Mouse (Mus musculus) lung, postnatal 0 days (tissue): ENCODE measurements at regions not wholly inside any gene's neighbourhood (a gene's known extent, or its start where the extent isn't known, plus 50 kb on each side); places are given as distances from the start of the nearest gene placed in this dataset.

Experiments
- ATAC-seq: fragments of 200-750 bp; cut with Nextera tagmentation; 2 replicates; pipeline ENCODE4 v1.8.0; 2017; ENCODE audit warnings: moderate library complexity
- DNase-seq: peaks from one replicate; pipeline ENCODE4 v3.0.0-alpha.2; 2016; ENCODE audit warnings: low spot score
- H3K27ac ChIP-seq: fragments of 300-500 bp; sonication (generic); 2 replicates; pipeline ENCODE4 v1.5.1; 2014; ENCODE audit warnings: antibody characterized with exemption, mild to moderate bottlenecking, low read length, mixed read lengths
- H3K27me3 ChIP-seq: fragments of 300-500 bp; sonication (generic); replicated peaks from 2 replicates; pipeline ENCODE4 v1.6.1; 2014; ENCODE audit warnings: low read length, mixed read lengths; ENCODE audit not compliant: insufficient read depth
- H3K36me3 ChIP-seq: fragments of 300-500 bp; sonication (generic); 2 replicates; pipeline ENCODE4 v1.6.1; 2014; ENCODE audit warnings: low read length, mixed read lengths; ENCODE audit not compliant: insufficient read depth
- H3K4me1 ChIP-seq: fragments of 300-500 bp; sonication (generic); 2 replicates; pipeline ENCODE4 v1.6.1; 2014; ENCODE audit warnings: antibody characterized with exemption, low read depth, low read length, mixed read lengths; ENCODE audit not compliant: insufficient read depth
- H3K4me2 ChIP-seq: fragments of 300-500 bp; sonication (generic); replicated peaks from 2 replicates; pipeline ENCODE4 v1.6.1; 2014; ENCODE audit warnings: low read depth, mild to moderate bottlenecking, low read length, moderate library complexity, mixed read lengths
- H3K4me3 ChIP-seq: fragments of 300-500 bp; sonication (generic); 2 replicates; pipeline ENCODE4 v1.5.1; 2014; ENCODE audit warnings: low read depth, low read length
- H3K9ac ChIP-seq: fragments of 300-500 bp; sonication (generic); replicated peaks from 2 replicates; pipeline ENCODE4 v1.6.1; 2014; ENCODE audit warnings: low read depth, mild to moderate bottlenecking
- H3K9me3 ChIP-seq: fragments of 300-500 bp; sonication (generic); 2 replicates; pipeline ENCODE4 v1.6.1; 2016; ENCODE audit warnings: low read length, mixed read lengths
- CTCF ChIP-seq: IDR thresholded peaks from 2 replicates; pipeline ENCODE4 v1.5.1; 2016; ENCODE audit warnings: antibody characterized with exemption, mild to moderate bottlenecking
- EP300 ChIP-seq: IDR thresholded peaks from 2 replicates; pipeline ENCODE4 v1.6.1; 2016; ENCODE audit warnings: antibody characterized with exemption, mild to moderate bottlenecking, control low read depth
- WGBS: fragments of 180-500 bp; shearing (Covaris S2); extraction: QIAGEN DNeasy Blood & Tissue Kit; methylation state at CpG from one replicate; pipeline ENCODE4 v1.1.7; 2014; 5-methylcytosine and 5-hydroxymethylcytosine counted together

- Histone ChIP-seq H3K36me3 (no peaks in the 10 kb centered on the region), H3K4me2 (no peak overlapping the region), H3K4me1 (no peaks in the 10 kb centered on the region), H3K9ac (no peak overlapping the region), H3K9me3 (no peaks in the 10 kb centered on the region), H3K27ac (no peak overlapping the region), H3K27me3 (no peaks in the 10 kb centered on the region), H3K4me3 (no peak overlapping the region)
- WGBS, result 71% methylated on average over 9 of the region's 9 CpGs
- no peak for ATAC-seq
- DNase-seq, result no peak
- TF ChIP-seq CTCF, result no peak
- TF ChIP-seq EP300, result no peak
Observed at GRCm38 (mm10) chr16:78170627-78171605, 130.4 kb upstream of the Cxadr start.

GRCm38 (mm10) chr16:78156876-78157232 is 144.4 kb upstream of the Cxadr start:
- Histone ChIP-seq H3K9ac (no peak overlapping the region), H3K4me2 (no peak overlapping the region), H3K4me3 (no peak overlapping the region), H3K27ac (no peak overlapping the region), H3K36me3 (no peaks in the 10 kb centered on the region), H3K9me3 (no peaks in the 10 kb centered on the region), H3K27me3 (no peaks in the 10 kb centered on the region), H3K4me1 (no peaks in the 10 kb centered on the region)
- DNase-seq, result no peak
- WGBS, result 65% methylated on average over 3 of the region's 3 CpGs
- TF ChIP-seq EP300 (no peak), CTCF (no peak)
- no peak for ATAC-seq

- ATAC-seq (peak; percentile 68; the same call in 1 of the 2 replicates), DNase-seq (peak; percentile 77)
- no peak overlapping the region for H3K9ac ChIP-seq
- no peaks in the 10 kb centered on the region for H3K4me1 ChIP-seq
- H3K36me3 ChIP-seq, result no peaks in the 10 kb centered on the region
- TF ChIP-seq EP300 (0 out of 2 replicates have a peak, but pooled peaks have one; percentile 15), CTCF (peak; percentile 74)
- 35% methylated on average over 7 of the region's 7 CpGs for WGBS
- no peak overlapping the region for H3K4me2 ChIP-seq
- H3K9me3 ChIP-seq, result no peaks in the 10 kb centered on the region
- H3K4me3 ChIP-seq, result no peak overlapping the region
- no peaks in the 10 kb centered on the region for H3K27me3 ChIP-seq
- no peak overlapping the region for H3K27ac ChIP-seq
Observed at GRCm38 (mm10) chr16:78156138-78156875, 145.0 kb upstream of the Cxadr start.

- Histone ChIP-seq H3K27me3 (no peaks in the 10 kb centered on the region), H3K4me1 (no peaks in the 10 kb centered on the region), H3K4me2 (no peak overlapping the region), H3K4me3 (no peak overlapping the region), H3K9me3 (no peaks in the 10 kb centered on the region), H3K9ac (no peak overlapping the region), H3K36me3 (no peaks in the 10 kb centered on the region), H3K27ac (no peak overlapping the region)
- WGBS, result 45% methylated on average over 2 of the region's 2 CpGs
- DNase-seq (no peak), ATAC-seq (no peak)
- no peak for TF ChIP-seq EP300
Observed at GRCm38 (mm10) chr16:78153899-78154605, 147.2 kb upstream of the Cxadr start.

- ATAC-seq (no peak), DNase-seq (no peak)
- 38% methylated on average over 1 of the region's 1 CpGs for WGBS
- Histone ChIP-seq H3K4me2 (no peak overlapping the region), H3K4me3 (no peak overlapping the region), H3K27me3 (no peaks in the 10 kb centered on the region), H3K9ac (no peak overlapping the region), H3K36me3 (no peaks in the 10 kb centered on the region), H3K4me1 (no peaks in the 10 kb centered on the region), H3K9me3 (no peaks in the 10 kb centered on the region), H3K27ac (no peak overlapping the region)
- TF ChIP-seq EP300, result no peak
Observed at GRCm38 (mm10) chr16:78144146-78144545, 157.1 kb upstream of the Cxadr start.

GRCm38 (mm10) chr16:78135501-78135900 is 165.8 kb upstream of the Cxadr start:
- Histone ChIP-seq H3K9me3 (no peaks in the 10 kb centered on the region), H3K27ac (no peak overlapping the region), H3K27me3 (no peaks in the 10 kb centered on the region), H3K4me3 (peak overlapping the region; percentile 14; the same call in 1 of the 2 replicates), H3K4me1 (no peaks in the 10 kb centered on the region), H3K36me3 (no peaks in the 10 kb centered on the region), H3K4me2 (peak overlapping the region; percentile 25; the same call in 1 of the 2 replicates), H3K9ac (no peak overlapping the region)
- peak; percentile 67 for ATAC-seq
- 37% methylated on average over 5 of the region's 5 CpGs for WGBS
- TF ChIP-seq CTCF (no peak), EP300 (peak; percentile 68; the same call in 1 of the 2 replicates)
- peak; percentile 66 for DNase-seq
